Mouse (Mus musculus): Measurements from ENCODE around the gene Vasp. TPM values are rescaled to one million over a fixed set of nuclear protein-coding genes. Genes with fewer than 3 reads are reported as not detected.

Vasp gene
- polyA plus RNA-seq, 1 experiment from 2014 or later, result 32.7 TPM

- WGBS, result 80% methylated on average over 2 of the region's 2 CpGs
- Histone ChIP-seq H3K4me3 (replicated peaks; ENCODE audit: low read length) (no peak overlapping the region), H3K27ac (no peak overlapping the region), H3K36me3 (replicated peaks; ENCODE audit: control insufficient read depth, insufficient read depth) (no peaks in the 10 kb centered on the region), H3K9ac (no peak overlapping the region), H3K4me2 (replicated peaks) (peak overlapping the region; percentile 69; the same call in 1 of the 2 replicates), H3K4me1 (replicated peaks; ENCODE audit: control insufficient read depth, insufficient read depth, low read length) (0 out of 2 replicates have a peak, but pooled peaks cover 3% of the 10 kb centered on the region), H3K9me3 (ENCODE audit: control insufficient read depth, low read length) (no peaks in the 10 kb centered on the region), H3K27me3 (ENCODE audit: control insufficient read depth, insufficient read depth, low read length) (peaks cover 7% of the 10 kb centered on the region; the same call in 1 of the 2 replicates)
- no peak for DNase-seq (ENCODE audit: low spot score)
- ATAC-seq (ENCODE audit: low FRiP score), result no peak
These were observed 58.2 kb downstream of the Vasp start for GRCm38 (mm10) chr7:19213385-19213784.

- 0 out of 2 replicates have a peak, but pooled peaks cover 3% of the 10 kb centered on the region for H3K4me1 ChIP-seq (replicated peaks; ENCODE audit: control insufficient read depth, insufficient read depth, low read length)
- ATAC-seq (ENCODE audit: low FRiP score) (peak; percentile 71), DNase-seq (ENCODE audit: low spot score) (peak; percentile 27)
- H3K27ac ChIP-seq, result no peak within 1 kb of the TSS
- no peaks in the 10 kb centered on the region for H3K36me3 ChIP-seq (replicated peaks; ENCODE audit: control insufficient read depth, insufficient read depth)
- peak within 1 kb of the TSS; percentile 69 for H3K4me2 ChIP-seq (replicated peaks)
- H3K9me3 ChIP-seq (ENCODE audit: control insufficient read depth, low read length), result no peaks in the 10 kb centered on the region
- 2% methylated on average over 29 of the region's 30 CpGs for WGBS
- peak within 1 kb of the TSS; percentile 40 for H3K4me3 ChIP-seq (replicated peaks; ENCODE audit: low read length)
- peaks cover 7% of the 10 kb centered on the region; the same call in 1 of the 2 replicates for H3K27me3 ChIP-seq (ENCODE audit: control insufficient read depth, insufficient read depth, low read length)
- H3K9ac ChIP-seq, result peak within 1 kb of the TSS; percentile 44
These were observed 59.4 kb downstream of the Vasp start, which contains the start of gene Gpr4 for GRCm38 (mm10) chr7:19211996-19212755. Gene Gpr4 (plus strand): TSS chr7:19212538.

- H3K9me3 ChIP-seq (ENCODE audit: control insufficient read depth, low read length), result no peaks in the 10 kb centered on the region
- 0 out of 2 replicates have a peak, but pooled peaks cover 3% of the 10 kb centered on the region for H3K4me1 ChIP-seq (replicated peaks; ENCODE audit: control insufficient read depth, insufficient read depth, low read length)
- 55% methylated on average over 5 of the region's 5 CpGs for WGBS
- no peaks in the 10 kb centered on the region; the same call in 1 of the 2 replicates for H3K36me3 ChIP-seq (replicated peaks; ENCODE audit: control insufficient read depth, insufficient read depth)
- H3K4me3 ChIP-seq (replicated peaks; ENCODE audit: low read length), result no peak overlapping the region
- no peak for DNase-seq (ENCODE audit: low spot score)
- no peak overlapping the region for H3K27ac ChIP-seq
- H3K9ac ChIP-seq, result no peak overlapping the region
- no peak for ATAC-seq (ENCODE audit: low FRiP score)
- H3K27me3 ChIP-seq (ENCODE audit: control insufficient read depth, insufficient read depth, low read length), result peaks cover 7% of the 10 kb centered on the region; the same call in 1 of the 2 replicates
- H3K4me2 ChIP-seq (replicated peaks), result no peak overlapping the region
These were observed 60.5 kb downstream of the Vasp start for GRCm38 (mm10) chr7:19211041-19211675.

- H3K4me2 ChIP-seq (replicated peaks), result no peak overlapping the region
- H3K36me3 ChIP-seq (replicated peaks; ENCODE audit: control insufficient read depth, insufficient read depth), result peaks cover 11% of the 10 kb centered on the region
- ATAC-seq (ENCODE audit: low FRiP score), result no peak
- DNase-seq (ENCODE audit: low spot score), result no peak
- no peaks in the 10 kb centered on the region for H3K4me1 ChIP-seq (replicated peaks; ENCODE audit: control insufficient read depth, insufficient read depth, low read length)
- no peak overlapping the region for H3K9ac ChIP-seq
- WGBS, result 89% methylated on average over 5 of the region's 5 CpGs
- H3K9me3 ChIP-seq (ENCODE audit: control insufficient read depth, low read length), result no peaks in the 10 kb centered on the region
- no peak overlapping the region for H3K4me3 ChIP-seq (replicated peaks; ENCODE audit: low read length)
- H3K27me3 ChIP-seq (ENCODE audit: control insufficient read depth, insufficient read depth, low read length), result peaks cover 7% of the 10 kb centered on the region; the same call in 1 of the 2 replicates
- no peak overlapping the region for H3K27ac ChIP-seq
These were observed 61.6 kb downstream of the Vasp start for GRCm38 (mm10) chr7:19210010-19210409.

- Histone ChIP-seq H3K9me3 (ENCODE audit: control insufficient read depth, low read length) (no peaks in the 10 kb centered on the region), H3K9ac (no peak overlapping the region), H3K27me3 (ENCODE audit: control insufficient read depth, insufficient read depth, low read length) (peaks cover 7% of the 10 kb centered on the region; the same call in 1 of the 2 replicates), H3K27ac (no peak overlapping the region), H3K4me2 (replicated peaks) (no peak overlapping the region), H3K36me3 (replicated peaks; ENCODE audit: control insufficient read depth, insufficient read depth) (peaks cover 16% of the 10 kb centered on the region), H3K4me3 (replicated peaks; ENCODE audit: low read length) (no peak overlapping the region), H3K4me1 (replicated peaks; ENCODE audit: control insufficient read depth, insufficient read depth, low read length) (no peaks in the 10 kb centered on the region)
- no peak for ATAC-seq (ENCODE audit: low FRiP score)
- WGBS, result 85% methylated on average over 4 of the region's 4 CpGs
- no peak for DNase-seq (ENCODE audit: low spot score)
These were observed 62.1 kb downstream of the Vasp start for GRCm38 (mm10) chr7:19209494-19209893.

GRCm38 (mm10) chr7:19208944-19209472 is 62.6 kb downstream of the Vasp start:
- Histone ChIP-seq H3K4me3 (replicated peaks; ENCODE audit: low read length) (no peak overlapping the region), H3K4me1 (replicated peaks; ENCODE audit: control insufficient read depth, insufficient read depth, low read length) (no peaks in the 10 kb centered on the region), H3K9me3 (ENCODE audit: control insufficient read depth, low read length) (no peaks in the 10 kb centered on the region), H3K9ac (no peak overlapping the region), H3K27ac (no peak overlapping the region), H3K4me2 (replicated peaks) (no peak overlapping the region), H3K36me3 (replicated peaks; ENCODE audit: control insufficient read depth, insufficient read depth) (peaks cover 21% of the 10 kb centered on the region), H3K27me3 (ENCODE audit: control insufficient read depth, insufficient read depth, low read length) (peaks cover 6% of the 10 kb centered on the region; the same call in 1 of the 2 replicates)
- ATAC-seq (ENCODE audit: low FRiP score) (no peak), DNase-seq (ENCODE audit: low spot score) (peak; percentile 82)
- WGBS, result 51% methylated on average over 7 of the region's 7 CpGs

- H3K36me3 ChIP-seq (replicated peaks; ENCODE audit: control insufficient read depth, insufficient read depth), result peaks cover 26% of the 10 kb centered on the region
- no peaks in the 10 kb centered on the region for H3K4me1 ChIP-seq (replicated peaks; ENCODE audit: control insufficient read depth, insufficient read depth, low read length)
- H3K4me2 ChIP-seq (replicated peaks), result no peak overlapping the region
- H3K4me3 ChIP-seq (replicated peaks; ENCODE audit: low read length), result no peak overlapping the region
- ATAC-seq (ENCODE audit: low FRiP score) (no peak), DNase-seq (ENCODE audit: low spot score) (no peak)
- WGBS, result 78% methylated on average over 13 of the region's 13 CpGs
- H3K27ac ChIP-seq, result no peak overlapping the region
- H3K9me3 ChIP-seq (ENCODE audit: control insufficient read depth, low read length), result no peaks in the 10 kb centered on the region
- H3K9ac ChIP-seq, result no peak overlapping the region
- 0 out of 2 replicates have a peak, but pooled peaks cover 3% of the 10 kb centered on the region for H3K27me3 ChIP-seq (ENCODE audit: control insufficient read depth, insufficient read depth, low read length)
These were observed 63.3 kb downstream of the Vasp start for GRCm38 (mm10) chr7:19208201-19208910.

Measured in hindbrain, embryonic 14.5 days (tissue).